Mouse (Mus musculus): ENCODE results near the gene Micall2. TPM values are rescaled to one million over a fixed set of nuclear protein-coding genes. Genes with fewer than 3 reads are reported as not detected.
"Not testable (repeated sequence)": the region's sequence is repeated elsewhere in the genome, so short reads cannot be mapped to it uniquely, and the experiment has no call there.

Gene Micall2
- polyA plus RNA-seq, 1 experiment: 7.0 TPM

- no peak overlapping the region for H3K4me3 ChIP-seq (ENCODE audit: extremely low read depth, insufficient read depth, insufficient read length)
- TF ChIP-seq CTCF (IDR thresholded peaks at IDR 0.05; ENCODE audit: extremely low read depth, insufficient read depth, insufficient read length, insufficient replicate concordance) (no peak), POLR2A (IDR thresholded peaks at IDR 0.05; ENCODE audit: low read depth, low read length) (no peak)
- DNase-seq (ENCODE audit: low read depth in 1 of 2, low spot score in 2 of 2): no peak
- H3K27ac ChIP-seq (ENCODE audit: insufficient read depth, low read length): no peak overlapping the region
- 94% methylated on average over 16 of the region's 16 CpGs for WGBS
- H3K36me3 ChIP-seq (ENCODE audit: control insufficient read depth, insufficient read depth, low read length): peaks cover 64% of the 10 kb centered on the region
- H3K4me1 ChIP-seq (ENCODE audit: control insufficient read depth, insufficient read depth, insufficient read length): no peaks in the 10 kb centered on the region
- H3K27me3 ChIP-seq (ENCODE audit: control insufficient read depth, insufficient read depth, low read length): no peaks in the 10 kb centered on the region
Observed at GRCm38 (mm10) chr5:139758096-139758495, 22.0 kb upstream of the Micall2 start.

- DNase-seq (ENCODE audit: low read depth in 1 of 2, low spot score in 2 of 2): no peak
- H3K4me3 ChIP-seq (ENCODE audit: extremely low read depth, insufficient read depth, insufficient read length): no peak overlapping the region
- TF ChIP-seq POLR2A (IDR thresholded peaks at IDR 0.05; ENCODE audit: low read depth, low read length) (no peak), CTCF (IDR thresholded peaks at IDR 0.05; ENCODE audit: extremely low read depth, insufficient read depth, insufficient read length, insufficient replicate concordance) (no peak)
- H3K27ac ChIP-seq (ENCODE audit: insufficient read depth, low read length): no peak overlapping the region
- no peaks in the 10 kb centered on the region for H3K27me3 ChIP-seq (ENCODE audit: control insufficient read depth, insufficient read depth, low read length)
- no peaks in the 10 kb centered on the region for H3K4me1 ChIP-seq (ENCODE audit: control insufficient read depth, insufficient read depth, insufficient read length)
- WGBS: 90% methylated on average over 2 of the region's 2 CpGs
- peaks cover 52% of the 10 kb centered on the region for H3K36me3 ChIP-seq (ENCODE audit: control insufficient read depth, insufficient read depth, low read length)
Observed at GRCm38 (mm10) chr5:139756586-139756985, 20.4 kb upstream of the Micall2 start.

DNA sequence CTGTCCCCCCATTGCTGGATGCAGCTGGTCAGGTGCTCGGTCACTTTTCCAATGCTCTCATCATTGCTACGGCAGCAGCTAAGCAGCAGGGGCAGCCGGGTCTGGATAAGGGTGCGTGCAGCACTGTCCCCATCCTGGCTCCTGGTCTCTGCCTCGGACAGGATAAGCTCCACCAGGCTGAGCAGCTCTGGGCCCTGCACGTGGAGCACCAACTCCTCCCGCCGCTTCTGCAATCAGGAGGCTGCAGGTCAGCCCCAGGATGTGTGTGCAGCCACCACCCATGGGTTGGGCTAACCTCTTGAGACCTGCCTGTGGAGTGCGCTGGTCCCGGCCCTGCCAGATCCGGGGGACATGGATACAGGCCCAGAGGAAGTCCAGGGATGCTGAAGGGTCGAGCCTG lies 20.0 kb upstream of the Micall2 start:
- Histone ChIP-seq H3K27ac (ENCODE audit: insufficient read depth, low read length) (no peak overlapping the region), H3K27me3 (ENCODE audit: control insufficient read depth, insufficient read depth, low read length) (no peaks in the 10 kb centered on the region), H3K4me3 (ENCODE audit: extremely low read depth, insufficient read depth, insufficient read length) (no peak overlapping the region), H3K4me1 (ENCODE audit: control insufficient read depth, insufficient read depth, insufficient read length) (no peaks in the 10 kb centered on the region), H3K36me3 (ENCODE audit: control insufficient read depth, insufficient read depth, low read length) (peaks cover 52% of the 10 kb centered on the region)
- 90% methylated on average over 12 of the region's 12 CpGs for WGBS
- TF ChIP-seq CTCF (IDR thresholded peaks at IDR 0.05; ENCODE audit: extremely low read depth, insufficient read depth, insufficient read length, insufficient replicate concordance) (no peak), POLR2A (IDR thresholded peaks at IDR 0.05; ENCODE audit: low read depth, low read length) (no peak)
- DNase-seq (ENCODE audit: low read depth in 1 of 2, low spot score in 2 of 2): no peak

GRCm38 (mm10) chr5:139754753-139755152 lies 18.6 kb upstream of the Micall2 start:
- no peak for TF ChIP-seq POLR2A (IDR thresholded peaks at IDR 0.05; ENCODE audit: low read depth, low read length)
- peak; percentile 62; the same call in 1 of the 2 replicates for TF ChIP-seq CTCF (IDR thresholded peaks at IDR 0.05; ENCODE audit: extremely low read depth, insufficient read depth, insufficient read length, insufficient replicate concordance)
- Histone ChIP-seq H3K36me3 (ENCODE audit: control insufficient read depth, insufficient read depth, low read length) (peaks cover 43% of the 10 kb centered on the region), H3K27me3 (ENCODE audit: control insufficient read depth, insufficient read depth, low read length) (no peaks in the 10 kb centered on the region), H3K27ac (ENCODE audit: insufficient read depth, low read length) (no peak overlapping the region), H3K4me1 (ENCODE audit: control insufficient read depth, insufficient read depth, insufficient read length) (no peaks in the 10 kb centered on the region), H3K4me3 (ENCODE audit: extremely low read depth, insufficient read depth, insufficient read length) (no peak overlapping the region)
- WGBS: 55% methylated on average over 12 of the region's 12 CpGs
- DNase-seq (ENCODE audit: low read depth in 1 of 2, low spot score in 2 of 2): peak in 1 of 2 experiments; percentile 24

GRCm38 (mm10) chr5:139750535-139750934 lies 14.4 kb upstream of the Micall2 start:
- H3K36me3 ChIP-seq (ENCODE audit: control insufficient read depth, insufficient read depth, low read length): peaks cover 10% of the 10 kb centered on the region
- no peak overlapping the region for H3K27ac ChIP-seq (ENCODE audit: insufficient read depth, low read length)
- H3K4me3 ChIP-seq (ENCODE audit: extremely low read depth, insufficient read depth, insufficient read length): no peak overlapping the region
- H3K4me1 ChIP-seq (ENCODE audit: control insufficient read depth, insufficient read depth, insufficient read length): no peaks in the 10 kb centered on the region
- no peaks in the 10 kb centered on the region for H3K27me3 ChIP-seq (ENCODE audit: control insufficient read depth, insufficient read depth, low read length)
- DNase-seq (ENCODE audit: low read depth in 1 of 2, low spot score in 2 of 2): peak in 1 of 2 experiments; percentile 55
- TF ChIP-seq POLR2A (IDR thresholded peaks at IDR 0.05; ENCODE audit: low read depth, low read length): no peak
- TF ChIP-seq CTCF (IDR thresholded peaks at IDR 0.05; ENCODE audit: extremely low read depth, insufficient read depth, insufficient read length, insufficient replicate concordance): peak; percentile 77; the same call in 1 of the 2 replicates

GRCm38 (mm10) chr5:139749413-139750125 lies 13.4 kb upstream of the Micall2 start:
- 88% methylated on average over 16 of the region's 16 CpGs for WGBS
- Histone ChIP-seq H3K36me3 (ENCODE audit: control insufficient read depth, insufficient read depth, low read length) (peaks cover 8% of the 10 kb centered on the region), H3K4me3 (ENCODE audit: extremely low read depth, insufficient read depth, insufficient read length) (no peak overlapping the region), H3K4me1 (ENCODE audit: control insufficient read depth, insufficient read depth, insufficient read length) (no peaks in the 10 kb centered on the region), H3K27me3 (ENCODE audit: control insufficient read depth, insufficient read depth, low read length) (no peaks in the 10 kb centered on the region), H3K27ac (ENCODE audit: insufficient read depth, low read length) (no peak overlapping the region)
- DNase-seq (ENCODE audit: low read depth in 1 of 2, low spot score in 2 of 2): no peak
- TF ChIP-seq CTCF (IDR thresholded peaks at IDR 0.05; ENCODE audit: extremely low read depth, insufficient read depth, insufficient read length, insufficient replicate concordance) (no peak), POLR2A (IDR thresholded peaks at IDR 0.05; ENCODE audit: low read depth, low read length) (no peak)

GRCm38 (mm10) chr5:139745771-139746170 lies 9.6 kb upstream of the Micall2 start:
- no peaks in the 10 kb centered on the region for H3K36me3 ChIP-seq (ENCODE audit: control insufficient read depth, insufficient read depth, low read length)
- H3K27me3 ChIP-seq (ENCODE audit: control insufficient read depth, insufficient read depth, low read length): no peaks in the 10 kb centered on the region
- DNase-seq (ENCODE audit: low read depth in 1 of 2, low spot score in 2 of 2): peak; percentile 11 to 42
- H3K4me1 ChIP-seq (ENCODE audit: control insufficient read depth, insufficient read depth, insufficient read length): no peaks in the 10 kb centered on the region
- H3K27ac ChIP-seq (ENCODE audit: insufficient read depth, low read length): no peak overlapping the region
- WGBS: 2% methylated on average over 3 of the region's 3 CpGs
- TF ChIP-seq POLR2A (IDR thresholded peaks at IDR 0.05; ENCODE audit: low read depth, low read length): no peak
- peak; percentile 84; the same call in 1 of the 2 replicates for TF ChIP-seq CTCF (IDR thresholded peaks at IDR 0.05; ENCODE audit: extremely low read depth, insufficient read depth, insufficient read length, insufficient replicate concordance)
- no peak overlapping the region for H3K4me3 ChIP-seq (ENCODE audit: extremely low read depth, insufficient read depth, insufficient read length)

DNA sequence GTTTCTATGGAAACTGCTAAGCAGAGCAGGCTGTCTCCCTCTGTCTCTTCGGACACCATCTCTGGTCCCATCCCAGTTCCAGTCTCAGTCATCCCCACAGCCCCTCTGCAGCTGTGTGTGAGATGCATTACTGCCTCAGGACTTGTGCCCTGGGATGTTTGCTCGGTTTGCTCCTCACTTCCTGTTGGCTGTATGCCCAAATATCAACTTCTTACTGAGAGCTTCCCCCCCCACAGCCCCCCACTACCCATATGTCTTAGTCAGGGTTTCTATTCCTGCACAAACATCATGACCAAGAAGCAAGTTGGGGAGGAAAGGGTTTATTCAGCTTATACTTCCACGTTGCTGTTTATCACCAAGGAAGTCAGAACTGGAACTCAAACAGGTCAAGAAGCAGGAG lies 6.5 kb upstream of the Micall2 start:
- not testable (repeated sequence) for H3K27me3 ChIP-seq (ENCODE audit: control insufficient read depth, insufficient read depth, low read length); DNase-seq (ENCODE audit: low read depth in 1 of 2, low spot score in 2 of 2); H3K27ac ChIP-seq (ENCODE audit: insufficient read depth, low read length); H3K4me1 ChIP-seq (ENCODE audit: control insufficient read depth, insufficient read depth, insufficient read length); H3K36me3 ChIP-seq (ENCODE audit: control insufficient read depth, insufficient read depth, low read length); H3K4me3 ChIP-seq (ENCODE audit: extremely low read depth, insufficient read depth, insufficient read length)
- 25% methylated on average over 3 of the region's 3 CpGs for WGBS

Measured in spleen, adult 2 months (tissue).